Mouse (Mus musculus) macrophage (primary cell): ENCODE results near the gene Twist2. TPM values are rescaled to one million over a fixed set of nuclear protein-coding genes. Genes with fewer than 3 reads are reported as not detected.

Experiments
- H3K27ac ChIP-seq: fragments of 350-480 bp; formaldehyde crosslinking; 2 replicates; pipeline ENCODE4 v1.9.0; 2021
- H3K36me3 ChIP-seq: fragments of 350-480 bp; formaldehyde crosslinking; 2 replicates; pipeline ENCODE4 v1.9.0; 2021; ENCODE audit errors: inconsistent target
- H3K4me3 ChIP-seq: fragments of 350-480 bp; formaldehyde crosslinking; 2 replicates; pipeline ENCODE4 v1.9.0; 2021; ENCODE audit errors: inconsistent target
- H3K79me2 ChIP-seq: fragments of 350-480 bp; formaldehyde crosslinking; 2 replicates; pipeline ENCODE4 v1.9.0; 2021; ENCODE audit errors: inconsistent target
- WGBS: methylation state at CpG from one replicate; pipeline ENCODE4 v1.1.7; 2026; ENCODE audit warnings: inconsistent platforms; ENCODE audit not compliant: missing documents; 5-methylcytosine and 5-hydroxymethylcytosine counted together
- polyA plus RNA-seq: library from polyadenylated mRNA; stranded (reverse); fragments of 250-400 nt; gene quantifications from 3 replicates; pipeline ENCODE4 v1.2.4, GENCODE M21; 2018; ENCODE audit warnings: inconsistent platforms

Gene Twist2
- polyA plus RNA-seq, 1 experiment from 2014 or later = not detected

DNA sequence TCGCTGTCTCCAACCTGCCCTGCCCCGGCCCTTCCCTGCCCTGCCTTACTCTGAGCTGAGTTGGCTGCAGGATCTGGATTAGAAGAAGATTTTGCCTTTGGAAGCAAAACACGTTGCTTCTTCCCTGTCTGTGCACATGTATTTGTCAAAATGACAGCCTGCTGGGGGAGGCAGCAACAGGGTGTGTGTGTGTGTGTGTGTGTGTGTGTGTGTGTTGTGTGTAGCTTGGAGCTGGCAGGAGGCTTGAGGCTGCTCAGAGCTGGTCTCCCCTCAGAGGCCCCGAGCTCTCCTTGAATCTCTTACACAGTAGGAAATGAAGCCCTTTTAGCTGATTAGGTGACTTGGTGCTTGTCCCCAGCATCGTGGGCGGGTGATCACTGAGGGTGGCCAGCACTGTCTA is 38.7 kb downstream of the Twist2 start:
- H3K4me3 ChIP-seq = no peak overlapping the region
- no peak overlapping the region for H3K27ac ChIP-seq
- H3K36me3 ChIP-seq = no peaks in the 10 kb centered on the region
- 78% methylated on average over 6 of the region's 6 CpGs for WGBS
- no peaks in the 10 kb centered on the region for H3K79me2 ChIP-seq

DNA sequence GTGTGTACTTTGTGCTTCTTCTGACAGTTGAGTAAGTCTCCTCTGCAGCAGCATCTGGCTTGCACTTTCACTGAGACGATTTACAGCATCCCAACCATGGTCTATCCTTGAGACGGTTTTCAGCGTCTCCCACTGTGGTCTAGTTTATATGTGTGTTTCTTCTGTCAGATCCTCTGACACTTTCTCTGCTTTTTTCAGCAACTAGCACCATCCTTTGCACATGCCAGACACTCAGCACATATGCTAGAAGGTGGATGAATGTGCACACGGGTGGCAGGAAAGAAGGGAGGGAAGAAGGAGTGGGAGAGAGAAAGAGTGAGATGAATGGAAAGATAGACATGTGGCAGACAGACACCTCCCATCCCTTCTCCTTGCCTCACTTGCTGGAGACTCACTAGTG is 43.0 kb downstream of the Twist2 start:
- 83% methylated on average over 4 of the region's 4 CpGs for WGBS
- H3K79me2 ChIP-seq = no peaks in the 10 kb centered on the region
- no peak overlapping the region for H3K27ac ChIP-seq

DNA sequence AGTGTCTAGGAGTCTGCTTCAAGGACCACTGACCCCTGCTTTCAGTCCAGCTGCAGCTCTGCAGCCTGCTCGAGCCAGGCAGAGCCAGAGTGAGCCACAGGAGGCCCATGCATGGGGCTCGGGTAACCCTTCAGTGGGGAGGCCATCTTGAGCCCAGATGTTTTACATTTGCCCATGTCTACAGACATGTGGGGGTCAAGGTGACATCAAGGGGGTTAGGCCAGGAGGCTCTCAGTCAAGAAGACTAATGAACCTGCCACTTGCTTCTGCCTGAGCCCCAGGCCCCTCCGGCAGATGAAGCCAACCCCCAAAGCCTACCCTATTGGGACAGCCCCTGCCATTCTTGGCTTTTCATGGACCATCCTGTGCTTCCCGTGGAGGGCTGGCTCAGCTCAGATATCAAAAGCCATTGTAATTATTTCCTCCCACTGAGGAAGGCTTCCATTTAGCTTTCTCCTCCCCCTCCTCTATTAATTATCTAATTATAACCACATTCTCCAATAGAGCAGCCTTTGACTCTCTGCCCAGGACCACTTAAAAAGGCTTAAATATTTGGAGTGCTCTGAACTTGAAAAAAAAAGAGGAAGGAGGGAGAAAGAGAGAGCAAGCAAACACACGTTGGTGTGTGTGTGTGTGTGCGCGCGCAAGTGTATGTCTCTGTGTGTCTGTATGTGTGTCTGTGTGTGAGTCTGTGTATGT is 43.6 kb downstream of the Twist2 start:
- H3K79me2 ChIP-seq = no peaks in the 10 kb centered on the region
- no peaks in the 10 kb centered on the region for H3K36me3 ChIP-seq
- 72% methylated on average over 8 of the region's 8 CpGs for WGBS
- no peak overlapping the region for H3K27ac ChIP-seq
- H3K4me3 ChIP-seq = no peak overlapping the region

More for the DNA sequence above, 43.0 kb downstream of the Twist2 start:
- H3K4me3 ChIP-seq = no peak overlapping the region
- no peaks in the 10 kb centered on the region for H3K36me3 ChIP-seq

DNA sequence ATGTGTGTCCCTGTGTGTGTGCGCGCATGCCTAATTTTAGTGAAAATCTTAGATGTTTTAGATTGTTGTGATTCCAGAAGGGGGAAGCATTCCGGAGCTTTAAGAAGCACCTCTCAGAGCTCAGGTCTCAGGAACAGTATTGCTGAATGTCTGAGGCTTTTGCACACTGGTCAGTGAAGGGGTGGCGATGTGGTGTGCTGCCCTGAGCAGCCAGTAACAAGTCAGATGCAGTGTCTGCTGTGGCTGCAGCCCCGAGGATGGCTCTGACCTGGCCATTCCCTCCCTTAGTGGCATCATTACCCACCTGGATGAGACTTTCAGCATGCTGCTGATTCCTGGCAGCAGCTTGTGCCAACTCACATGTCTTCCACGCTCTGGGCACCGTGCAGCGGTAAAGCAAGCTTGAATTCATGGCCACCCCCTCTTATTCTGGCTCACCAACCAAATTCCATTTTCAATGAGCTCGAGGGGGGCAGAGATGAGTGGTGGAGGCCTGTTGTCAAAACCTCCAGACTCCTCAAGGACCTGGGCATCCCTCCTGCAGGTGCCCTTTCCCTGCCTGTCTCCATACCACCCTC is 44.2 kb downstream of the Twist2 start:
- H3K27ac ChIP-seq = no peak overlapping the region
- WGBS = 81% methylated on average over 8 of the region's 9 CpGs

DNA sequence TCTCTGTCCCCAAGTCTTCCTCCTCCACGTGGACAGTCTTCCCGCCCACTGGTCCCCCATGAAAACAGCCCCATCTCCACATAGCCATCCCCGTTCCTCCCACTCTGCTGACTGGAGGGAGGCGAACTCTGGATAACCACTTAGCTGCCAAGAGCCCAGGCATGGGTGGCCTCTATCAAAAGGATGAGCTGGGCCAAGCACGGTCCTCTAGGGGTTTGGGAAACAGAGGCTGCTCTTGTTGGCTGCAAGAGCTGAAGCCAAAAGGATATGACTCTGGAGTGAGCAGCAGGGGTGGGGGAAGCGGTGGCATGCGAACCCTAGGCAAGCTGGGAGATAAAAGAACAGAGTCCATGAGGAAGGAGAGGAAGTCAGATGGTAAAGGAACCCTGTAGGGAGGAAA is 50.0 kb downstream of the Twist2 start:
- no peak overlapping the region for H3K4me3 ChIP-seq
- H3K27ac ChIP-seq = no peak overlapping the region
- WGBS = 80% methylated on average over 7 of the region's 7 CpGs
- H3K36me3 ChIP-seq = no peaks in the 10 kb centered on the region
- H3K79me2 ChIP-seq = no peaks in the 10 kb centered on the region

More for the DNA sequence above, 44.2 kb downstream of the Twist2 start:
- Histone ChIP-seq H3K4me3 (no peak overlapping the region), H3K79me2 (no peaks in the 10 kb centered on the region), H3K36me3 (no peaks in the 10 kb centered on the region)

DNA sequence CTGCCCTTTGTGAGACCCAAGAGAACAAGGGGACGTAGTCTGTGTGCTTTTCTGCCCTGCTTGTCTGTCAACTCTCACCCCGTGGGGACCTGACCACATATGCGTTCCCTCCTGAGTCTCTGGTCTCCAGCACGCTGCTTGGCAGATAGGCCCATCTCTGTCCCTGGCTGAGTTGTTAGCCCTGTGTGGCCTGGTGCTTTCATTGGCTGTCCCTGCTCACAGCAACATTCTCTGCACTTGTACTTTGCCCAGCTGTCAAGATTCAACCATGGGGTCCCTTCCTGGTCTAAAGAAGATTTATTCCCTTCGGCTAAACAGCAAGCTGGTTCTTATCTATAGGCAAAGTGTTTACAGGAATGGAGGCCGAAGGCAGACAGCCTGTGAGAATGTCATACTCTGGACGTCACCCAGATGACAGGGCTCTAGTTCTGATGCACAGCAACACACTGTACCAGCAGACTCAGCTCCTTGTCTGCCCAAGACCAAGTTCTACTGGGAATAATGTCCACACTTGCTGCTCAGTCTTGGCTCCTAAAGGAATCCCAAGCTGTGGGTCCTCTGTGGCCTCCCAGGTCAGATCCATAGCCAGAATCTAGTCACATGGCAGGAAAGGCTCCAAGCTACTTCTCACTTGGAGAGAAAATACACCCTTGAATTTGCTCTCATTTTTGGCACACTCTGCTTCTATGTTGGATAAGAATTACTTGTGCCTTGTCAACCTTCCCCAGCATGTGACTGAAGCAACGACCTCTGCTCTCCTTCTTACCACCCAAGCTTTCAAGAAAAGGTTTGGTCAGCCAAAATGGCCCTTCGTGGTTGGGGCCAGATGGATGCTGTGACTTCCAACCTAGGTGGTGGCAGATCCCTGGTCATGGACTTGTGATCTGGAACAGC is 55.8 kb downstream of the Twist2 start:
- H3K36me3 ChIP-seq = no peaks in the 10 kb centered on the region
- WGBS = 77% methylated on average over 9 of the region's 9 CpGs
- H3K27ac ChIP-seq = no peak overlapping the region
- H3K79me2 ChIP-seq = no peaks in the 10 kb centered on the region
- H3K4me3 ChIP-seq = no peak overlapping the region

DNA sequence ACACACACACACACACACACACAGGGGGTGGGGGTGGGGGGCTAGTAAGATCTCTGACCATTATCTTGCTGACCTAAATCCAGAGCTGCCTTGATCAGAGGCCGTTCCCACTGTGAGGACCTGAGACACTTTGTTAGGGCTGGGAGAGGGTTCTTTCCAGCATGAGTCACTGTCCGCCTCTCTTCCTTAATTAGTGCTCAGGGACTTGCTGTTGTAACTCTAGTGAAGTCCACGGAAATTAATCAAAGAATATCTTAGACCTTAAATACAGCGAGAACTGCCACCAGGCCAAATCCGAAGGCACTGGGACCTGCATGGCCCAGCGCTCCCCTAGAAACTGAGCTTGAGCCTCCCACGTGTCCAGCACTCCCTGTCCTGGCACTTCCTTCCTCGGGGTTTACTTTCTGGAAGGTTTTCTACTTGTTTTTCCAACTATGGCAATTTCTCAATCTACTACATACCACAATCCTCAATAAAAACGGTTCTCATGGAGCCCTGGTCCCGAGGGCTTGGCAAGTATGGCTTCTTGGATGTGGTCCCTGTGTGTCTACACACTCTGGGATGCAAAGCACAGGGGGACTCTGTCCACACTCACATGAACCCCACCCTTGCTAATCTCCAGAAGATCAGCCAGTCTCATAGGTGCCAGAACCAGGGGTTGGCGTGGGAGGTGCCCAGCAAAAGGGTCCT is 57.0 kb downstream of the Twist2 start:
- WGBS = 84% methylated on average over 11 of the region's 11 CpGs

DNA sequence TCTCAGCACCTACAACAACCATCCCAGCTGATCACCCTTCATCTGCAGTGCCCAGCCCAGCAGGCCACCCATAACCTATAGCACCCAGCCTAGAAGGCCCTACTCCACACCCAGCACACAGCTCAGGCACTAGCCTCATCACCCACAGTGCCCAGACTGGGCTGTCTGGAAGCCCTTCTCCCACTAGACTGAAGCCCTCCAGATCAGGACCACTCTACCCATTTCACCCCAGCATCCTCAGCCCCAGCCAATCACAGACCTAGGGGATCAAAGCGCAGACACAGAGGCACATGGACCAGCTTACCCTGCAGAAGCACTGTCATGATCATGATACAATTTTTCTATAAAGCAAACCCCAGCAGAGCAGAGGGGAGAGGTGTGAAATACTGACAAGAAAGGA is 57.6 kb downstream of the Twist2 start:
- WGBS = 100% methylated on average over 1 of the region's 1 CpGs

More for the DNA sequence above, 57.0 kb downstream of the Twist2 start:
- H3K27ac ChIP-seq = no peak overlapping the region
- no peak overlapping the region for H3K4me3 ChIP-seq
- H3K36me3 ChIP-seq = no peaks in the 10 kb centered on the region
- no peaks in the 10 kb centered on the region for H3K79me2 ChIP-seq

DNA sequence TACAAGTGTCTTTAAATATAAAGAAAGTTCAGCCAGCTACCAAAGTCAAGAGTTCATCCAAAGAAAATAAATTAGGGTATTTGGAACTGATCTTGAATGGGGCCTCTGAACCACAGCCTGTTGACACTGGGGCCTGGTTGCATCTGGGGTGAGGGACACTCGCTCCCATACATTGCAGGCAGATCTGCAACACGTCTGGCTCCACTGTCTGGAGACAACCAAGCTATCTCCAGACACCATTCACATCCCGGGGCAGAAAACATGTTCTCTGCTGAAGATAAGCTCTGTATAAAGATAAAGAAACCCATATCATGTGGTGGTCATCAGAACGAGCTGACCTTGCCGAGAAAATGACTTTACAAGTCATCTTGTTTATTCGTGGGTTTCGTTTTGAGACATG is 60.2 kb downstream of the Twist2 start:
- H3K27ac ChIP-seq = no peak overlapping the region
- H3K79me2 ChIP-seq = no peaks in the 10 kb centered on the region
- no peaks in the 10 kb centered on the region for H3K36me3 ChIP-seq
- no peak overlapping the region for H3K4me3 ChIP-seq
- 67% methylated on average over 7 of the region's 7 CpGs for WGBS

More for the DNA sequence above, 57.6 kb downstream of the Twist2 start:
- H3K27ac ChIP-seq = no peak overlapping the region
- H3K36me3 ChIP-seq = no peaks in the 10 kb centered on the region
- H3K4me3 ChIP-seq = no peak overlapping the region
- no peaks in the 10 kb centered on the region for H3K79me2 ChIP-seq

DNA sequence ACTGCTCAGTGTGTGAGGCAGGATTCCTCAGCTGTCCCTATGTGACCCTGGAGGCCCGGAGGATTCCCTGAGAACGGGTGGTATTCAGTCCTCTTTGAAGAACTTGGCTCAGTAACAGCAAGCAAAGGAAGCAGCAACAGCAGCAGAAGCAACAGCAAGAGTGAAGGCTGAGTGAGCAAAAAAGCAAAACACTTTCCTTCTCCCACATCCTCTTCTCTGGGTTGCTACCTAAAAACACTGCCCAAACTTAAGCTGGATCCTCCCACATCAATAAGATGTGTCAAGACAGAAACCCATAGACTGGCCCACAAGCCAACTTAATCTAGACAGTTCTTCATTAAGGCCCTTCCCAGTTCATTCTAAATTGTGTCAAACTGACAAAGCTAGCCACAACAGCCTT is 64.7 kb downstream of the Twist2 start:
- WGBS = 82% methylated on average over 2 of the region's 2 CpGs
- Histone ChIP-seq H3K36me3 (no peaks in the 10 kb centered on the region), H3K27ac (no peak overlapping the region), H3K79me2 (no peaks in the 10 kb centered on the region), H3K4me3 (no peak overlapping the region)

DNA sequence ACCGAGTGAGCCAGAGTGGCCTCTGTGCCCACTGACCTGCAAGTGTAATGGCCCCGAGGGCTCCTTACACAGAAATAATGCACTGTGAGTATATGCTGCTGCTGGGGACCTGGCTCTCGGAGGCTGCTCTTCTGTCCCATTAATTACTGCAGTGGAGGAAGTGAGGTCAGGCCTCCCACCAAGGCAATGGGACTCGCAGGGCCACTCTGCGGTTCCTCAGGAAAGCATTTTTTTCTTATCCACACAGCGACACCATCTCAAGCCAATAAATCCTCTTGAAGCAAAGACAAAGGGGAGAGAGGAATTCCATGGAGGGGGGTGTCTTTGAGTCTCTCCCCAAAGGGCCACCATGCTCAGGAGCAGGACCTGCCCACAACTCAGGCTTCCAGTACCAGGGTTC is 69.8 kb downstream of the Twist2 start:
- WGBS = 25% methylated on average over 6 of the region's 6 CpGs
- no peaks in the 10 kb centered on the region for H3K36me3 ChIP-seq
- H3K79me2 ChIP-seq = no peaks in the 10 kb centered on the region
- H3K27ac ChIP-seq = no peak overlapping the region
- no peak overlapping the region for H3K4me3 ChIP-seq

DNA sequence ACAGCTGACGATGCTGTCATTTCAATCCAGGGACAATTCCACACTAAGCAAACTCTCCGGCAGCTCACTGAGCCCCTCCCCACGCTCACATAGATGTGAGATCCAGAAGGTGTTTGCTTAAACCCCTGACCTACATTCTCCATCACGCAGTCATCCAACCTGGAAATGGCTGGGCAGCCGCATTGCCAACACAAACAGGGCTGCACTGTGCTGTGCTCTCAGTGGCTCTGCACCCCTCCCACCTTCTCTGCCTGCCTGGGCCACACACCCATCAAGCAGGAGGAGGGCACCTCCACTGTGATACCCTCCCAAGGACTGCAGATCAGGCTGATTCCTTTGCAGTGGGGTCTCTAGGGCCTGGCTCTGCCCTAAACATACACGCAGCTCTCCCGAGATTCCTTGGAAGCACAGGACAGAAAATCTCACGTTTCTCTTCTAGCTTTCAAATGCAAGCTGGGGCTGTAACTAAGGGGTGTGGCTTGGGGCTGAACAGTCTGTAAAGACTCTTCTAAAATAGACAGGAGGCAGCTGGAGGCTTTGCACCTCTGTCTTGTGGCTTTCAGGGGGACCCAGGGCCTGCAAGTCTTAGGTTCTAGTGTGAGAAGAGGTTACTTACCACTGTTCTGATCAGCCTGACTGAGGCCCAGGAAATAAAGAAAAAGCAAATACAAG is 71.3 kb downstream of the Twist2 start:
- Histone ChIP-seq H3K79me2 (no peaks in the 10 kb centered on the region), H3K36me3 (no peaks in the 10 kb centered on the region), H3K4me3 (no peak overlapping the region), H3K27ac (no peak overlapping the region)
- 85% methylated on average over 8 of the region's 8 CpGs for WGBS

DNA sequence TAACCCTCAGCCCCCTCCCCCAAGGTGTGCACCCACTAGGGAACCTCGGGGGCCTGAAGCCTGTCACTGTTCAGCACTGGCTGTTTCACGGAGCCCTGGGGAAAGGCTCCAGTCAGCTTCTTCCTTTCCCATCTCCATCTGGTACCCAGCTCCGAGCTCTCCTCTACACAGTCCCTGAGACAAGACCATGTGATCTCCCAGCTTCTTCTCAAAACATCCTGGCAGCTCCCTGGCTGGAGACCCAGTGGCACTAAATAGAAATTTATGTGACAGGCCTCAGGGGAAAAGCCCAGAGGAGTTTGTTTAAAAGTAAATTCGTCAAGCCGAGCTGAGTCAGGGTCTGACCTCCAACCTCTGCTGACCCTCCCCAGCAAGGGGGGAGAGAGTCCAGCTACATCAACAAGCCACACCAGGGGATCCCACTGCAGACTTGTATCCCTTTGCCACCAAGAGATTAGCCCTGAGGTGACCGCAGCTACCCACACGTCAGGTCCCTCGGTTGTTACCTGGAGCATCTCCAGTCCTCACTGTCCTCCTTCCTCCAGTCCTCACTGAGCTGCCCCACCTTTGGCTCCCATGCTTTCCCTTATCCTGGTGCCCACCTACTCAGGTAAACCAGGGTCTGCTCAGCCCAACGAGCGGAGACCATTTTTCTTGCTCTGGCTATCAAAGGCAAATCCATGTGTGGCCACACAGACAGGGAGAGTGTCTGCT is 72.5 kb downstream of the Twist2 start:
- Histone ChIP-seq H3K4me3 (no peak overlapping the region), H3K79me2 (no peaks in the 10 kb centered on the region), H3K27ac (no peak overlapping the region), H3K36me3 (no peaks in the 10 kb centered on the region)
- 84% methylated on average over 10 of the region's 10 CpGs for WGBS

DNA sequence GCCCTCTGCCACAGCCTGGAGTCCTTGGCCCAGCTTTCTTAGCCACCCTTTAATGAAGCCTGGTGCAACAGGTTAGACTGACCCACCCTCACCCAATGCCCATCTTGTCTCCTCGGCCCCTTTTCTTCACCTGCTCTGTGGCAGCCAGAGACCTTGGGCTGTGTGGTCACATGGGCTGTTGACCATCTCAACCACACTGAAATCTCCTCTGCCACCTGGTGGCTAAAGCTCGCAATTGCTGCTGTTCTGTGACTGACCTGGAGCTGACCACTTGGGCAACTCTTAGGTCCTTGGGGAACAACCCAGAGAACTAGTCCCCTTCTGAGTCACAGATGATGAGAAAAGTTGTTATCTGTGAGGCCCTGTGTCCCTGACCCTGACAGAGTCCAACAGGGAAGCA is 73.4 kb downstream of the Twist2 start:
- 9% methylated on average over 2 of the region's 2 CpGs for WGBS
- no peak overlapping the region for H3K27ac ChIP-seq
- no peaks in the 10 kb centered on the region for H3K36me3 ChIP-seq

More for the DNA sequence above, 73.4 kb downstream of the Twist2 start:
- H3K4me3 ChIP-seq = no peak overlapping the region
- H3K79me2 ChIP-seq = no peaks in the 10 kb centered on the region
